Mouse (Mus musculus): Measurements from ENCODE around the gene Stac.
A peak's percentile ranks its signal among the peaks of the same experiment; 100 is the strongest.

The Stac gene

GRCm38 (mm10) chr9:111606603-111607002, 83.5 kb downstream of the Stac start:
- no peak for DNase-seq (ENCODE audit: low read depth, low spot score)

- no peak for DNase-seq (ENCODE audit: low read depth, low spot score)
Measured at GRCm38 (mm10) chr9:111587527-111587926, 102.6 kb downstream of the Stac start.

GRCm38 (mm10) chr9:111578784-111579183, 111.4 kb downstream of the Stac start:
- no peak for DNase-seq (ENCODE audit: low read depth, low spot score)

- DNase-seq (ENCODE audit: low read depth, low spot score): no peak
Measured at GRCm38 (mm10) chr9:111577453-111577852, 112.7 kb downstream of the Stac start.

GRCm38 (mm10) chr9:111575889-111576288, 114.3 kb downstream of the Stac start:
- peak; percentile 83 for DNase-seq (ENCODE audit: low read depth, low spot score)

- DNase-seq (ENCODE audit: low read depth, low spot score): no peak
Measured at GRCm38 (mm10) chr9:111573836-111574235, 116.3 kb downstream of the Stac start.

GRCm38 (mm10) chr9:111571619-111572018, 118.5 kb downstream of the Stac start:
- peak; percentile 74 for DNase-seq (ENCODE audit: low read depth, low spot score)

GRCm38 (mm10) chr9:111564176-111564575, 126.0 kb downstream of the Stac start:
- DNase-seq (ENCODE audit: low read depth, low spot score): no peak

- no peak for DNase-seq (ENCODE audit: low read depth, low spot score)
Measured at GRCm38 (mm10) chr9:111563226-111563625, 126.9 kb downstream of the Stac start.

GRCm38 (mm10) chr9:111562217-111562988, 127.7 kb downstream of the Stac start:
- DNase-seq (ENCODE audit: low read depth, low spot score): no peak

GRCm38 (mm10) chr9:111556699-111557098, 133.4 kb downstream of the Stac start:
- DNase-seq (ENCODE audit: low read depth, low spot score): no peak

GRCm38 (mm10) chr9:111552865-111553264, 137.3 kb downstream of the Stac start:
- DNase-seq (ENCODE audit: low read depth, low spot score): no peak

- peak; percentile 63 for DNase-seq (ENCODE audit: low read depth, low spot score)
Measured at GRCm38 (mm10) chr9:111551461-111552190, 138.5 kb downstream of the Stac start.

GRCm38 (mm10) chr9:111550963-111551321, 139.2 kb downstream of the Stac start:
- no peak for DNase-seq (ENCODE audit: low read depth, low spot score)

- DNase-seq (ENCODE audit: low read depth, low spot score): no peak
Measured at GRCm38 (mm10) chr9:111550281-111550962, 139.7 kb downstream of the Stac start.

- DNase-seq (ENCODE audit: low read depth, low spot score): no peak
Measured at GRCm38 (mm10) chr9:111542663-111543062, 147.5 kb downstream of the Stac start.

- no peak for DNase-seq (ENCODE audit: low read depth, low spot score)
Measured at GRCm38 (mm10) chr9:111535445-111536064, 154.6 kb downstream of the Stac start.

GRCm38 (mm10) chr9:111534744-111535423, 155.3 kb downstream of the Stac start:
- no peak for DNase-seq (ENCODE audit: low read depth, low spot score)

GRCm38 (mm10) chr9:111523871-111524270, 166.3 kb downstream of the Stac start:
- DNase-seq (ENCODE audit: low read depth, low spot score): peak; percentile 42

- DNase-seq (ENCODE audit: low read depth, low spot score): peak; percentile 41
Measured at GRCm38 (mm10) chr9:111523111-111523510, 167.0 kb downstream of the Stac start.

GRCm38 (mm10) chr9:111522226-111522625, 167.9 kb downstream of the Stac start:
- DNase-seq (ENCODE audit: low read depth, low spot score): peak; percentile 13
